Mouse (Mus musculus) hindbrain, embryonic 15.5 days (tissue): ENCODE results near the gene Gucd1. TPM values are rescaled to one million over a fixed set of nuclear protein-coding genes. Genes with fewer than 3 reads are reported as not detected.

Experiments
- ATAC-seq: fragments of 200-750 bp; cut with Nextera tagmentation; 2 replicates; pipeline ENCODE4 v1.8.0; 2017; ENCODE audit warnings: low read depth, moderate number of reproducible peaks, moderate TSS enrichment; ENCODE audit not compliant: low FRiP score
- H3K27ac ChIP-seq: fragments of 300-500 bp; sonication (generic); replicated peaks from 2 replicates; pipeline ENCODE4 v1.5.1; 2015; ENCODE audit warnings: mild to moderate bottlenecking, inconsistent platforms
- H3K27me3 ChIP-seq: fragments of 300-500 bp; sonication (generic); 2 replicates; pipeline ENCODE4 v1.6.1; 2015; ENCODE audit warnings: control low read depth, inconsistent platforms
- H3K36me3 ChIP-seq: fragments of 300-500 bp; sonication (generic); 2 replicates; pipeline ENCODE4 v1.6.1; 2015; ENCODE audit warnings: control low read depth, inconsistent platforms
- H3K4me1 ChIP-seq: fragments of 300-500 bp; sonication (generic); replicated peaks from 2 replicates; pipeline ENCODE4 v1.6.1; 2015; ENCODE audit warnings: control low read depth, inconsistent platforms
- H3K4me2 ChIP-seq: fragments of 300-500 bp; sonication (generic); 2 replicates; pipeline ENCODE4 v1.6.1; 2015; ENCODE audit warnings: moderate library complexity, mild to moderate bottlenecking, inconsistent platforms
- H3K4me3 ChIP-seq: fragments of 300-500 bp; sonication (generic); 2 replicates; pipeline ENCODE4 v1.5.1; 2015; ENCODE audit warnings: mild to moderate bottlenecking, inconsistent platforms
- H3K9ac ChIP-seq: fragments of 300-500 bp; sonication (generic); 2 replicates; pipeline ENCODE4 v1.6.1; 2015; ENCODE audit warnings: inconsistent platforms
- H3K9me3 ChIP-seq: fragments of 300-500 bp; sonication (generic); 2 replicates; pipeline ENCODE4 v1.6.1; 2016; ENCODE audit warnings: control low read depth, inconsistent platforms
- WGBS: fragments of 180-500 bp; shearing (Covaris S2); methylation state at CpG from one replicate; pipeline ENCODE4 v1.1.7; 2015; 5-methylcytosine and 5-hydroxymethylcytosine counted together
- polyA plus RNA-seq: library from polyadenylated mRNA; unstranded; fragments of >200 nt; fragmentation: Nextera tagmentation; extraction: Ambion mirVana; gene quantifications from 2 replicates; pipeline ENCODE4 v1.2.1, GENCODE M21; 2015

Gene Gucd1
- polyA plus RNA-seq, 1 experiment from 2014 or later = 20.3 TPM

GRCm38 (mm10) chr10:75558515-75558914 is 40.7 kb upstream of the Gucd1 start:
- peaks cover 21% of the 10 kb centered on the region for H3K36me3 ChIP-seq
- H3K27me3 ChIP-seq = no peaks in the 10 kb centered on the region
- no peaks in the 10 kb centered on the region for H3K9me3 ChIP-seq
- peak overlapping the region; percentile 82 for H3K4me2 ChIP-seq
- peak overlapping the region; percentile 75 for H3K9ac ChIP-seq
- peaks cover 54% of the 10 kb centered on the region for H3K4me1 ChIP-seq
- H3K27ac ChIP-seq = peak overlapping the region; percentile 97
- H3K4me3 ChIP-seq = peak overlapping the region; percentile 60
- WGBS = 15% methylated on average over 3 of the region's 3 CpGs
- peak; percentile 36 for ATAC-seq

GRCm38 (mm10) chr10:75556026-75556425 is 38.3 kb upstream of the Gucd1 start:
- H3K27ac ChIP-seq = peak overlapping the region; percentile 68
- H3K4me2 ChIP-seq = no peak overlapping the region
- no peak overlapping the region for H3K9ac ChIP-seq
- no peaks in the 10 kb centered on the region for H3K27me3 ChIP-seq
- H3K36me3 ChIP-seq = peaks cover 32% of the 10 kb centered on the region
- WGBS = 21% methylated on average over 9 of the region's 9 CpGs
- H3K4me3 ChIP-seq = no peak overlapping the region
- peaks cover 50% of the 10 kb centered on the region for H3K4me1 ChIP-seq
- peak; percentile 68 for ATAC-seq
- no peaks in the 10 kb centered on the region for H3K9me3 ChIP-seq

GRCm38 (mm10) chr10:75555557-75555956 is 37.8 kb upstream of the Gucd1 start:
- H3K9ac ChIP-seq = no peak overlapping the region
- WGBS = 66% methylated on average over 6 of the region's 6 CpGs
- H3K27me3 ChIP-seq = no peaks in the 10 kb centered on the region
- peak overlapping the region; percentile 53 for H3K27ac ChIP-seq
- no peak overlapping the region for H3K4me2 ChIP-seq
- H3K4me3 ChIP-seq = no peak overlapping the region
- H3K36me3 ChIP-seq = peaks cover 32% of the 10 kb centered on the region
- no peak for ATAC-seq
- H3K9me3 ChIP-seq = no peaks in the 10 kb centered on the region
- H3K4me1 ChIP-seq = peaks cover 45% of the 10 kb centered on the region

DNA sequence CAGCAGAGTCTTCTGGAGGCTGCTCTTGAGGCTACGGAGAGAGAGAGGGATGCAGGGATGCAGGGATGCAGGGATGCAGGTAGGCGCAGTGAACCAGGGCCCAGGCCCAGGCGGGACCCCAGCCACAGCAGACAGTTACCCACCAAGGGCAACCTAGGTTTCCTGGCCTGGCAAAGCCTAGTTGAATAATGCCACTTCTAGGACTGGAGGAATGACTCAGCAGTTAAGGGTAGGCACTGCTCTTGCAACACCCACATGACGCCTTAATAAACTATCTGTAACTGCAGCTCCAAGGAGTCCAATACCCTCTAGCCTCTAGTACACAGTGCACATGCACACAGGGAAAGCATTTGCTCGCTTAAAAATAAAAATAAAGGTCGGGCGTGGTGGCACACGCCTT is 36.3 kb upstream of the Gucd1 start:
- WGBS = 93% methylated on average over 8 of the region's 8 CpGs
- Histone ChIP-seq H3K9ac (no peak overlapping the region), H3K4me2 (no peak overlapping the region), H3K4me1 (peaks cover 36% of the 10 kb centered on the region), H3K4me3 (no peak overlapping the region), H3K9me3 (no peaks in the 10 kb centered on the region), H3K36me3 (peaks cover 32% of the 10 kb centered on the region), H3K27me3 (no peaks in the 10 kb centered on the region), H3K27ac (no peak overlapping the region)
- ATAC-seq = no peak

- H3K36me3 ChIP-seq = peaks cover 32% of the 10 kb centered on the region
- WGBS = 76% methylated on average over 13 of the region's 13 CpGs
- ATAC-seq = no peak
- no peaks in the 10 kb centered on the region for H3K27me3 ChIP-seq
- H3K4me3 ChIP-seq = no peak overlapping the region
- H3K4me2 ChIP-seq = no peak overlapping the region
- no peaks in the 10 kb centered on the region for H3K9me3 ChIP-seq
- peaks cover 31% of the 10 kb centered on the region for H3K4me1 ChIP-seq
- no peak overlapping the region for H3K27ac ChIP-seq
- no peak overlapping the region for H3K9ac ChIP-seq
Observed at GRCm38 (mm10) chr10:75552701-75553450, 35.1 kb upstream of the Gucd1 start.

- Histone ChIP-seq H3K27me3 (no peaks in the 10 kb centered on the region), H3K9me3 (no peaks in the 10 kb centered on the region), H3K27ac (no peak overlapping the region), H3K36me3 (peaks cover 32% of the 10 kb centered on the region), H3K9ac (no peak overlapping the region), H3K4me3 (no peak overlapping the region), H3K4me2 (no peak overlapping the region), H3K4me1 (peaks cover 23% of the 10 kb centered on the region)
- 85% methylated on average over 2 of the region's 2 CpGs for WGBS
- no peak for ATAC-seq
Observed at GRCm38 (mm10) chr10:75552106-75552505, 34.3 kb upstream of the Gucd1 start.

GRCm38 (mm10) chr10:75551175-75551574 is 33.4 kb upstream of the Gucd1 start:
- Histone ChIP-seq H3K27ac (no peak overlapping the region), H3K4me2 (no peak overlapping the region; the same call in 1 of the 2 replicates), H3K4me1 (peaks cover 14% of the 10 kb centered on the region), H3K36me3 (peaks cover 25% of the 10 kb centered on the region), H3K9ac (no peak overlapping the region), H3K9me3 (no peaks in the 10 kb centered on the region), H3K4me3 (no peak overlapping the region), H3K27me3 (no peaks in the 10 kb centered on the region)
- 55% methylated on average over 12 of the region's 12 CpGs for WGBS
- no peak for ATAC-seq

- 63% methylated on average over 7 of the region's 7 CpGs for WGBS
- no peak for ATAC-seq
Observed at GRCm38 (mm10) chr10:75549886-75550285, 32.1 kb upstream of the Gucd1 start.

DNA sequence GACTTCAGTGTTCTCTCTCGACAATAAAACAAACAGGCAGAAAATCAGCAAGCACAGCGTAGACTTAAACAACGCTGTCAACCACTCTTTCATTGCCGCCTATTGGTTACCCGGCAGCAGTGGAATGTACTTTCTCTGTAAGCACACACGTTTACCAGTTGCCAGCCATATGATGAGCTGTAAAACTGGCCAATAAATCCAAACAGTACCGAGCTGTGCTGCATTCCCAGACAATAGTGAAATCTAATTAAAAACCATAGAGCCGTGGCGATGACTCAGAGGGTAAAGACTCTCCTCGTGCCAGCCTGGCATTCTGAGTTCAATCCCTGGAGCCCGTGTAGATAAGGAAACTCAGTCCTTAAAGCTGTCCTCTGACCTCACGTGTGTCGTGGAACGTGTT is 30.7 kb upstream of the Gucd1 start:
- WGBS = 49% methylated on average over 14 of the region's 14 CpGs
- peaks cover 11% of the 10 kb centered on the region for H3K36me3 ChIP-seq
- no peak overlapping the region for H3K27ac ChIP-seq
- no peak overlapping the region for H3K4me3 ChIP-seq
- H3K9ac ChIP-seq = no peak overlapping the region
- no peaks in the 10 kb centered on the region for H3K27me3 ChIP-seq
- peaks cover 6% of the 10 kb centered on the region for H3K4me1 ChIP-seq
- ATAC-seq = 0 out of 2 replicates have a peak, but pooled peaks have one; percentile 15
- H3K4me2 ChIP-seq = no peak overlapping the region
- 0 out of 2 replicates have a peak, but pooled peaks cover 10% of the 10 kb centered on the region for H3K9me3 ChIP-seq

More at GRCm38 (mm10) chr10:75549886-75550285, 32.1 kb upstream of the Gucd1 start:
- no peak overlapping the region for H3K4me2 ChIP-seq
- H3K4me3 ChIP-seq = no peak overlapping the region
- H3K27me3 ChIP-seq = no peaks in the 10 kb centered on the region
- H3K9me3 ChIP-seq = 0 out of 2 replicates have a peak, but pooled peaks cover 5% of the 10 kb centered on the region
- H3K36me3 ChIP-seq = peaks cover 14% of the 10 kb centered on the region
- H3K4me1 ChIP-seq = peaks cover 6% of the 10 kb centered on the region
- no peak overlapping the region for H3K27ac ChIP-seq
- no peak overlapping the region for H3K9ac ChIP-seq

GRCm38 (mm10) chr10:75547901-75548300 is 30.1 kb upstream of the Gucd1 start:
- peaks cover 6% of the 10 kb centered on the region for H3K4me1 ChIP-seq
- H3K9me3 ChIP-seq = 0 out of 2 replicates have a peak, but pooled peaks cover 10% of the 10 kb centered on the region
- WGBS = 68% methylated on average over 7 of the region's 7 CpGs
- H3K36me3 ChIP-seq = peaks cover 5% of the 10 kb centered on the region; the same call in 1 of the 2 replicates
- H3K4me3 ChIP-seq = no peak overlapping the region
- no peak overlapping the region for H3K27ac ChIP-seq
- no peak overlapping the region for H3K9ac ChIP-seq
- ATAC-seq = no peak
- no peaks in the 10 kb centered on the region for H3K27me3 ChIP-seq
- H3K4me2 ChIP-seq = no peak overlapping the region

GRCm38 (mm10) chr10:75536123-75536522 is 18.4 kb upstream of the Gucd1 start:
- Histone ChIP-seq H3K4me3 (no peak overlapping the region), H3K9ac (no peak overlapping the region), H3K27me3 (no peaks in the 10 kb centered on the region), H3K9me3 (no peaks in the 10 kb centered on the region), H3K4me1 (no peaks in the 10 kb centered on the region), H3K4me2 (no peak overlapping the region), H3K27ac (no peak overlapping the region), H3K36me3 (peaks cover 35% of the 10 kb centered on the region)
- no peak for ATAC-seq
- 95% methylated on average over 5 of the region's 5 CpGs for WGBS

GRCm38 (mm10) chr10:75535423-75535822 is 17.7 kb upstream of the Gucd1 start:
- H3K9ac ChIP-seq = no peak overlapping the region
- ATAC-seq = no peak
- peaks cover 35% of the 10 kb centered on the region for H3K36me3 ChIP-seq
- no peaks in the 10 kb centered on the region for H3K4me1 ChIP-seq
- WGBS = 84% methylated on average over 2 of the region's 2 CpGs
- no peak overlapping the region for H3K4me3 ChIP-seq
- no peak overlapping the region for H3K27ac ChIP-seq
- no peak overlapping the region for H3K4me2 ChIP-seq
- no peaks in the 10 kb centered on the region for H3K9me3 ChIP-seq
- H3K27me3 ChIP-seq = no peaks in the 10 kb centered on the region
